Mouse (Mus musculus) T-helper 2 cell (primary cell): ENCODE results near the gene Rapgefl1.

Experiments
- in situ Hi-C: fragments of 300-600 bp; cut with MboI, MseI; formaldehyde crosslinking; loops from one replicate; pipeline ENCODE4 v1.15.1; 2025; ENCODE audit warnings: high pct_unique_total_duplicates

Gene Rapgefl1

DNA sequence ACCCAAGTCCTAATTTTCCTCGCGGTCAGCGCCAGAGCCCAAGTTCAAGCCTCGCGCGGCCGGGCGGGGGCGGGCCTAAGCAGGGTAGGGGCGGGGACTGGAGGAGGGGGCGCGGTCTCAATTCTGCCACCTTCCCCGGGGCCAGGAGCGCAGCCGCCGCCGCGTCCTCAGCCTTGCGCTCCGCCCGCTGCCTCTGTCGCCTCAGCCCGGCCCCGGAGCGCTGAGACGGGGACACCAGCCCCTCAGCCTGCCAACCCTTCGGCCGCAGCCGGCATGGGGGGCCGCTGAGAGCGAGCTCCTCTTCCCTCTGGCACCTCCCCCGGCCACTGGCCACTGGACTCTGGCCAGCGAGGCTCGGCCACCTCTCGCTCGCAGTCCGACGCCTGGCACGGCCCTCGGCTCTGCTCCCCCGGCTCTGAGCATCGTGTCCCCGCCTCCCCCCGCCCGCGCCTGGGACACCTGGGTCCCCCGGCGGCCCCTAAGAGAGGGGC is at the start of gene Rapgefl1:
TSS of gene Rapgefl1 (plus strand) at position 135 of the 491 bp plus-strand sequence.
- in situ Hi-C loops = no loop called here

DNA sequence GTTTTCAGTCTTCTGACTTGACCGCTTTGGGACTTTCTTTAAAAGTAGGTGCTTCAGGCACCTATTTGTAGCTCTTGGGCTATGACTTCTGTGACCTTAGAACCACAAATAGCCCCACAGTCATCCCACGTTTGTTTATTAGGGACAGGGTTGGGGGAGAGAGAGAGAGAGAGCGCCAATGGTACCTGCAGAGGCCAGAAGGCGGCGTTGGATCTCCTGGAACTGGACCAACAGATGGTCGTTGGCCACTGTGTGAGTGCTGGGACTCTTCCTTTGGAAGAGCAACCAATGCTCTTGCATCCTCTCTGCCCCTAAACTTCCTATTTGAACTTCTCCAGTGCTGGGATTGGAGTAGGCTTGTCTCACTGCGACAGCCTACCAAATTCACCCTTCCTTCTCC is 49.4 kb upstream of the Rapgefl1 start:
- in situ Hi-C loops = no loop called here

DNA sequence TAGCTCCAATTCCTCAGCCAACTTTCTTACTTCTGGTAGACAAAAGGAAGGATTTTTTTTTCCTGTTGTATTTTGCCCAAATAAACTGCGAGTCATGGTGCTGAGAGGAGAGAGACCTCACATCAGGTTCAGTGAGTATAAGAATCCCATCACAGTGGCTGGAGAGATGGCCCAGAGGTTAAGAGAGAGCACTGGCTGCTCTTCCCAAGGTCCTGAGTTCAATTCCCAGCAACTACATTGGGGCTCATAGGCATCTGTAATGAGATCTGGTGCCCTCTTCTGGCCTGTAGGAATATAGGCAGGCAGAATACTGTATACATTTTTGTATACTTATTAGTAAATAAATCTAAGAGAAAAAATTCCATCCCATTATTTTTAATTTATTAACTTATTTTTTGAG is 48.9 kb upstream of the Rapgefl1 start:
- in situ Hi-C loops = no loop called here

DNA sequence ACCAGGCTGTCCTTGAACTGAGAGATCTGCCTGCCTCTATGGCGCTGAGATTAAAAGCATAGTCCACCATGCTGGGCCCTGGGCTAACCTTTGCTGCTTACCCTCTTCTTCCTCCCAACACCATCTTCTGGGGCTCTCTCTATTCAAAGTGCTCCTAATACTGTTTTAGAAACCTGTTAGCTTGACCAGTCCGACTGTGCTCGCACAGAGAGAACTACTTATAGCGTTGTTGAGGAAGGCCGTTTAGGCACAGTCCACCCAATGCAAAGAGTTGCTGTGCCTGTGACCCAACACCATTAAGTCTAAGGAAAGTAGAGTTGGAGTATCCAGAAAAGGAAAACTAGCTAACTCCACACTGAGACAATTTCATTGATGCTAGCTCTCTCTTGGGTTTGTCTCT is 48.4 kb upstream of the Rapgefl1 start:
- in situ Hi-C loops = no loop called here

DNA sequence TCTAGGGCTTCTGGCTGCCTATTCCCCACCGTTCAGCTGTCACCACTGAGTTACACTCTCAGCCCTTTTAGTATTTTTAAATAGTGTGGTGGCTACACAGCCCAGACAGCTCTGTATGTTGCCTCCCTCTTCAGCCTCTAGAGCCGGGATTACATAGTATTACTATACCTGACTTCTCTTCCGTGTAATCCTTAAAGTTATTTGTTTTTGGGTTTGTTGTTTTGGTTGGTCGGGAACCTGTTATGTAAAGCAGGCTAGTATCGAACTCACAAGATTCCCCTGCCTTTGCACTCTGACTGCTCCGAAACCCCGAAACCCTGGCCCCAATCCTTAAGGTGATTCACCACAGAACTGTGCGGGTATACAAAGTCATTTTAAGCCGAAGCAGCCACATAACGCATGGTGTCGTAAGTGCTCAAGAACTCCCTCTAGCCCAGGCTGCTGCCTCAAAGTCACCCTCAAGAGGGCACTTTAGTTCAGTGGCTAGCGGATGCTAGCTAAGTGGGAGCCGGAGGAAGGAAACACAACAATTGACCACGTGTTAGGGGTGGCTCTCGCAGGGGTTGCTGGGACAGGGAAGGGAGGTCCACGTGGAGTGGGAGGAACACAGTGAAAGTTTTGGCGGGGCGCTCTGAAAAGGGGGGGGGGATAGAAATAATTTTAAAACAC is 47.9 kb upstream of the Rapgefl1 start:
- in situ Hi-C loops = no loop called here

DNA sequence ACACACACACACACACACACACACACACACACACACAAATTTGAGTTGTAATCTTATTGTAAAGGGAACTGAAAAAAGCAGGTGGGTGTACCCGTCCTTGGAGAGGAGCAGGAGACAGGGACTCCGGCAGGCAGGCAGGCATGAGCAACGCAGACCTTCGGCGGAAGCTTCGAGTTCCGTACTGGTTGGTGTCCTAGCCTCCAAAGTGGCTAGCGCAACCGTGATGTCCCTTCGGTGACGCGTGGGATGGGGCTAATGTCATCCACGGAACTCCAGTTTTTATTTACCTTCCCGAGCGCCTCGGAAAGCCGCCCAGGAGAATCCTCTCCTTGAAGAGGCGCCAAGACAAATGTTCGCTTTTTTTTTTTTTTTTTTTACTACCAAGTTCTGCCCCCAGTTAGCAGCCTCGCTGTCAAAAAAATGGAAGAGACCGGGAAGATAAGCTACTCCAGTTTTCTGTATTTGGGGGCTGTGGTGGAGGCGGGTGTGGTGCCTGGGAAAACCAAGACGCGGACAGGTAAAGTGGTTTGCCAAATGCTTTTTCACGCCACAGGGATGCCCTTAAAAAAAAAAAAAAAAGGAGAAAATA is 47.3 kb upstream of the Rapgefl1 start:
- in situ Hi-C loops = no loop called here

DNA sequence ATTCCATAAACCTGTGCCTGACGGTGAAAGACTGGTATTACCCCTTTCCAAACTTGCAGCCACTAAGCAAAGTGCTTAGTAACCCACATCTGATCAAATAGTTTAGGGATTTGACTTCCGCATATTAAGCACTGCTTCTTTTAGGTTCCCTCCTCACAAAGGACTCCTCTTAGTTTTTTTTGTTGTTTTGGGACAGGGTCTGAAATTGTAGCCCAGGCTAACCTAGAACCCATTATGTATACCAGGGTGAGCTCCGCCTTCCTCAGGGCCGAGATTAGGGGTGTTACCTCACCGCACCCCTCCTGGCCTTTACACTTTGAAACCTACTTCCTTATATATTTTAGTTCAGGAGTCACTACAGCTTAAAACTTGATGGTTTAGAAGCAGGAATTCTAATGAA is 46.8 kb upstream of the Rapgefl1 start:
- in situ Hi-C loops = no loop called here

DNA sequence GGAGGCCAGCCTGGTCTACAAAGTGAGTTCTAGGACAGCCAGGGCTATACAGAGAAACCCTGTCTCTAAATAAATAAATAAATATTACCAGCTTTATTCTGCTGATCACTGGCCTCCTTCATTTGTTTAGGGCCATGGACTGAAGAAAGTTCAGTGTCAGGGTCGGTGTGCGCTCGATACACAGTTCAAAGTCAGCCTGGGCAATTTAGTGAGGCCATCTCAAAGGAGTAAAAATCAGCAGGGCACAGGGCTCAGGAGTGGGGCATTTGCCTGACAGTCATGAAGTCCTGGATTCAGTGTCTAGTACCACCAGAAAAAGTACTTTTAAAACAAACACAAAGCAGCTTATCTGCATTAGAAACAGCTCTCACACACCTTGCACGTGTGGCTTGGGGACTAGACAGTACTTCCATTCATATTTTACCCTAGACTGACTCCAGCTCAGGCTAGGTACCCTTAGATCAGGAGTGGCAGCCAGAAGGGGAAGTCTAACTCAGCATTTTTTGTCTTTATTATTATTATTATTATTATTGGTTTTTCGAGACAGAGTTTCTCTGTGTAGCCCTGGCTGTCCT is 45.9 kb upstream of the Rapgefl1 start:
- in situ Hi-C loops = no loop called here

DNA sequence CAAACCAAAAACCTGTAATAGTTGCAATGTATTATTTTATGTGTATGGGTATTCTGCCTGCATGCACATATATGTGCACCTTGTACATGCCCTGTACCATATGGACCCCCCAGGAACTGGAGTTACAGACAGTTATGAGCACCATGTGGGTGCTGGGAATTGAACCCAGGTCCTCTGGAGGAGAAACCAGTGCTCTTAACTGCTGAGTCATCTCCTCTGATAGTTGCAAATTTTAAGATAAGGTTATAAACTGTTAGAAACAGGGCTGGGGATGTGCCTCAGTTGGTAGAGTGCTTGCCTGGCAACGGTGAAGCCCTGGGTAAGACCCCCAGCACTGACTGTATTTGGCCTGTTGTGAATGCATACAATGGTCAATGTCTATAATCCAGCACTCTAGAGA is 45.1 kb upstream of the Rapgefl1 start:
- in situ Hi-C loops = no loop called here

DNA sequence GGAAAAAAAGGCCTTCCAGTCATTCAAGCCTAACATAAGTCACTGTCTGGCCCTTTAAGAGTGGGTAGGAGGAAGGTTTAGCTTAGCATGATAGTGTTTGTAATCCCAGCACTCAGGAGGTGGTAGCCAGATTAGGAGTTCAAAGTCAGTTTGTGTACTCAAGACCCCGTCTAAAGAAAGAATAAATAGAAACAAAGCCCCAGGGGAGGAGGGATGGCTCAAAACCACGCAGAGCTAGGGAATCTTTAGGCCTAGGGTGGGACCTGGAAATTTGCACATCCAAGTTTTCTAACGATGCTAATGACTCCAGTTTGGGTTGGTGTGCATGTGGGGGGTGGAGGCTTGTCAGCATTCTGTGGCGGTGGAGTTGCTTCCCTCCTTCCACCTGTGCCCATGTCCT is 44.5 kb upstream of the Rapgefl1 start:
- in situ Hi-C loops = no loop called here

DNA sequence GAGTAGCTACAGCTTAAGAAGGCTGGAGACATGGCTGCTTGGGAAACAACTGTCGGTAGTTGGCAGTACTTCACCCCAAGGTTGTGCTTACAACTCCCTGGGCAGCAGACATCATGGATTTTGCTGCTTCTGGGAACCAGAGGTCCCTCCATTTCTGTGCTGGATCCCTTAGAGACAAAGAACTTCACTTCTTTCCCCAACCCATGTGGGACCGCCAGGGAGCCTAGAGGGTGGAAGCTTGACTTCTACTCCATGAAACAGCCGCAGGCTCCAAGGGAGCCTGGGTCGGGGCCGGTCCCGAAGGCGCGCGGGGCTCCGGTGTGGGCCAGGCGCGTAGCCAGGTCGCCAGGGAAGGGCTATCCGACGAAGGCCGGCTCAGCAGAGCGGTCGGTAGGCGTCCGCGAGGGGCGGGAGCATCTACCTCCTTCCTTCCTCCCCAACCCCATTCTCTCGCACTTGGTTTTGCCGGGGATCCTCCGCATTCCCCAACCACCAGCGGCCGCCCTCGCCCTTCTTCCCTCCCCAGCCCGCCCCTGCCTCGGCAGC is 42.0 kb upstream of the Rapgefl1 start:
- in situ Hi-C loops = no loop called here

DNA sequence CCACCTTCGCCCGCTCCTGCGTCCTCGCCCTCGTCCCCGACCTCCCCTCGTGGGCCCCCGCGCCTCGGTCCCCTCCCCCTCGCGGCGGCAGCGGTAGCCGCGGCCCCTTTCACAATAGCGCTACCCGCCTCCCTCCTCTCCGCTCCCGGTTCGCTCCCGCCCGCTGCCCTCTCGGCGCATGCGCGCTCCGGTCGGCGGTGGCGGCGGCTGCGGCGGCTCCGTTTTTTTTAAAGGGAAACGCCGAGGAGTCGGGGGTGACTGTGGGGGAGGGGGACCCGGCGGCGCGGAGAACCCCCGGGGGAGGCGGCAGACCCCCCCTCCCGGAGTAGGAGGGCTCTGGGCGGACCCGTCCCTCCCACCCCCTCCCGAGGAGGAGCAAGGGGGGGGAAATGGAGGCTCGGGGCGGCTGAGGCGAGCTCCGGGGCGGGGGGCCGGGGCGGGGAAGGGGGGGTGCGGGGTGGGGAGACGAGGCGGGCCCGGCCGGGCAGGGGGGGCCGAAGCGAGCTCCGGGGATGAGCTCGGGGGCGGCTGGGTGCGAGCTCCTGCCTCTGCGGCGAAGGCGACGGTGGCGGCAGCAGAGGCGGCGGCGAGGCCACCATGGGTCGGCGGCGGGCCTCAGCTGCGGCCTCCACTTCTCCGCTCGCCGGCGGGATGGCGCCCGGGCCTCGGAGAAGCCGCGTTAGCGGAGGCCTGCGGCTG is 41.4 kb upstream of the Rapgefl1 start, which contains the start of gene Msl1:
TSS of gene Msl1 (plus strand) at position 502 of the 699 bp plus-strand sequence.
- in situ Hi-C loops = no loop called here

DNA sequence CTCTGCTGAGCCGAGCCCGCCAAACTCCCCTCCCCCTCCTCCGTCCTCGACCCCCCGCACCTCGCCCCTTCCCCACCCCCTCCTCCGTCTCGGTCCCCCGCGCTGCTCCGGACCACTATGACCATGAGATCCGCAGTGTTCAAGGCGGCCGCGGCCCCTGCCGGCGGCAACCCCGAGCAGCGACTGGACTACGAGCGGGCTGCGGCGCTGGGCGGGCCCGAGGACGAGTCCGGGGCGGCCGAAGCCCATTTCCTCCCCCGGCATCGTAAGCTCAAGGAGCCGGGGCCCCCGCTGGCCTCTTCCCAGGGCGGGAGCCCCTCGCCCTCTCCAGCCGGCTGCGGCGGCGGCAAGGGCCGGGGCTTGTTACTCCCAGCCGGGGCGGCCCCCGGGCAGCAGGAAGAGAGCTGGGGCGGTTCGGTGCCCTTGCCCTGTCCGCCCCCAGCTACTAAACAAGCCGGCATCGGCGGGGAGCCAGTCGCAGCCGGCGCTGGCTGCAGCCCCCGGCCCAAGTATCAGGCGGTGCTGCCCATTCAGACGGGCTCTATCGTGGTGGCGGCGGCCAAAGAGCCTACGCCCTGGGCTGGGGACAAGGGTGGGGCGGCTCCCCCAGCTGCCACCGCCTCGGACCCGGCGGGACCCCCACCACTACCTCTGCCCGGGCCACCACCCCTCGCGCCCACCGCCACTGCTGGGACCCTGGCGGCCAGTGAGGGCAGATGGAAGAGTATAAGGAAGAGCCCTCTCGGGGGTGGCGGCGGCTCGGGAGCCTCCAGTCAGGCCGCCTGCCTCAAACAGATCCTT is 40.7 kb upstream of the Rapgefl1 start:
- in situ Hi-C loops = no loop called here

DNA sequence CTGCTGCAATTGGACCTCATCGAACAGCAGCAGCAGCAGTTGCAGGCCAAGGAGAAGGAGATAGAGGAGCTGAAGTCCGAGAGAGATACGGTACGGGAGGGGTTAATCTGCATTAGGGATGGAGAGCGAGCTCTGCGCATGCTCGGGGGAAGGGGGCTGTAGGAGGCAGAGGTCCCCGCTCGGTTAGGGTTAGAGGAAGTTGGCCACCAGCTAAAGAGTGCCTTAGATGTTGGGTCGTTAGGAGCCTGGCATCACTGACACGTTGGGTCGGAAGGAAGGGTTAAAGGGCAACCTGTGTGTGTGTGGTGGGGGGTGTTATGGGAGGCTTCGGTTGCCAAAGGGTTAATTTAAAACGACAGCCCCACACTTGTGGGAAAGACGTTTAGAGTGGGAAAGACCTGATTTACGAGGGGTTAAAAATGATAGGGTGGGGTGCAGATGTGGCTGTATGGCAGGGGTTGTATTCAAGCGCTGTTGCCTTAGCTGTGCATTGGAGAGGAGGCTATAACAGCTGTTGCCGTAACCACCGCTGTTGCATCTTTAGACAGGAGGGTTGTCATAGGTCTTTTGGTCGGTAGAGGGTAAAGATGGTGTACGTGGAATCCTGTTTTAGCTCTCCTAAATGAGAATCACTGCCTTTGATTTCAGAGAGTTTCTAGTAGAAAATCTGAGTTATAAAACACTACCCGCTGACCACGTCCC is 39.9 kb upstream of the Rapgefl1 start:
- in situ Hi-C loops = no loop called here

DNA sequence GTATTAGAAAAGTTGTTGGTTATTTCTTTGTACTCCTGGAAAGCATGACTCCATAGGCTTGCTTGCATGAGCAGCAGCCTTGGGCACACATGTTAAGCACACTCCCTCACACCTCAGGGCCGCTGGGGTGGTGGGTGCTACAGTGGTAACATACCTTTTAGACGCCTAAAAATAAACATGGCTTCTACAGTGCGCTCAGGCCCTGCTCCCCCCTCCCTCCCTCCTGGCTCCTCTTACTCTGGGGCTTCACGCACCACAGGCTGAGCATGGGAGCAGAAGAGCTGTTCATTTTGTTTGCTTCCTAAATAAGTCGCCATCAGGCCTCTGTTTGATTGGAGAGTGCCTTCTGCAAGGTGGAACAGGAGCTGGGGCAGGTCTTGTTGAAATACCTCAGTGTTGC is 39.3 kb upstream of the Rapgefl1 start:
- in situ Hi-C loops = no loop called here

DNA sequence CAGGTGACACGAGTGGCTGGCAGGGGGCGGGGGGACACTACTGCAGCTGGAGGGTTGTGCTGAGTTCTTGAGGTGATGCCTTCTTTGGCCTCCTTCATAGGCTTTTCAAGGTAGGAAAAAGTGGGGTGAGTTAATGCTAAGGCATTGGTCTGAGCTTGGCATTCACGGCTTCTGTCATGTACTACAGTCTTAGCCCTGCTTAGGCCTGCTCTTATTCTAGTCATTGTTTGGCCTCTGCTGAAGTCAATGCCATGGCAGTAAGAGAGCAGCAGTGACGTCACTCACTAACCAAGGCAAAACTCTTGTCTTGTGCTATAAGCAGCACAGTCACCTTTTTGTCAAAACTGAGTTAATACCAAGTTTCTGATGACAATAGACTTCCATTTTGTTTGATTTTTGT is 38.7 kb upstream of the Rapgefl1 start:
- in situ Hi-C loops = no loop called here

DNA sequence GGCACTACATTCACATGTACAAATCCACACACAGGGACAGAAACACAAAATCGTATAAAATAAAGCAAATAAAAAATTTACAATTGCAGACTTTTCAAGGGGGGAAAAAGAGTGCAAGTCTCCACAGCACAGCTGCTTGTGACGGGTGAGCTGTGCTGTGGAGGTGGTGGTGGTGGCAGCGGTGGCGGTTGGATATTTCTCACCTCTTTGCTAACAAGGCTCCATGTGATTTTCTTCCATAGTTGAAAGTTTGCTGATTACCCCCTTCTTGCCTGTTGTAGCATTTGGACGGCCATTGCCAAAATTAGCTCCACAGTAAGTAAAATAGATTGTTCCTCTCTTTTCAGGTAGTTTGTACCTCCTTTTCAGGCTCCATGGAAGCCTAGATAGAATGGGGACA is 32.0 kb upstream of the Rapgefl1 start, which contains the start of gene Casc3:
TSS of gene Casc3 (plus strand) at position 301 of the 400 bp plus-strand sequence.
- in situ Hi-C loops = no loop called here

DNA sequence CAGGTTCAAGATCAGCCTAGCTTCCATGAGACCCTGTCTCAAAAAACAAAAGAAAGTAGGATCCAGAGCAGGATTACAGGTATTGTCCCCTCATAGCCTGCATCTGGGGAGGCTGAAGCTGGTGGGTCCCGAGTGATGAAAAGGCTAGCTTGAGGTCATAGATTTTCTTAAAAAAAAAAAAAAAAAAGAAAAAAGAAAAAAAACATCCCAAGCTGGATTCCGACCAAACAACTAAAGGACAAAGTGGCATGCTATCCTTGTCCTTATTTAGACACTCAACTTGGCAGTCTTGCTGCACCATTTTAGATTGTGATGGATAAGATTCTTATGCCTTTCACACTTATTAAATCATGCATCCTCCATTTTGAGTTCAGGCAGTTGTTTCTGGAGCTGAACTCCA is 28.2 kb upstream of the Rapgefl1 start:
- in situ Hi-C loops = no loop called here

DNA sequence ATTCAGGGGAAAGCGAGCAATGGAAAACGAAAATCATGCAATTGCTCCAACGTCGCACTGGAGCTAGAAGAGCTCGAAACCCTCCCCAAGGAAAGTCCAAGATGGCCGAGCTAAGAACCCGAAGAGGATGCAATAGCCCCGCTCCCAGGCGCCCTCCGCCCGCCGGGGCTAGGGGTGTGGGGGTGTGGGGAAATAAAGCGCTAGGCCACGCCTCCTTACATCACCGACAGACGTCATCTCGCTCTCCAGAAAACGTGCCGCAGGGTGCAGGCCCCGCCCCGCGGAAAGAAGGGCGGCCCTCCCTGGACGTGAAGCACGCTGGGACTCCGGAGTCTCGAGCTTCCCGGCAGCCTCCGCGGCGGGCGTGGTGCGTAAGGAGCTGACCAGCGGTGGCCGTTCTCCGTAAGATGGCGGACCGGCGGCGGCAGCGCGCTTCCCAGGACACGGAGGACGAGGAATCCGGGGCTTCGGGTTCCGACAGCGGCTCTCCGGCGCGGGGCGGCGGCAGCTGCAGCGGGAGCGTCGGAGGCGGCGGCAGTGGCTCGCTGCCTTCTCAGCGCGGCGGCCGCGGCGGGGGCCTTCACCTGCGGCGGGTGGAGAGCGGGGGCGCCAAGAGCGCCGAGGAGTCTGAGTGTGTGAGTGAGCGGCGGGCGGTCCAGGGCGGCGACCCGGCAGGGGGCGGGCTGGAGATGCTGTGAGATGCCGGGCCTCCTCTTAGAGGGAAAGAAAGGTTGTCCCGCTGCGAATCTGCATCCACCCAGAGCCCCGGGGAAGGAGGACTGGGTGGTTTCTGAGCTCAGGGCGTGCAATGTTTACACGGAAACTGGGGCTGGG is 26.9 kb upstream of the Rapgefl1 start:
- in situ Hi-C loops = no loop called here

DNA sequence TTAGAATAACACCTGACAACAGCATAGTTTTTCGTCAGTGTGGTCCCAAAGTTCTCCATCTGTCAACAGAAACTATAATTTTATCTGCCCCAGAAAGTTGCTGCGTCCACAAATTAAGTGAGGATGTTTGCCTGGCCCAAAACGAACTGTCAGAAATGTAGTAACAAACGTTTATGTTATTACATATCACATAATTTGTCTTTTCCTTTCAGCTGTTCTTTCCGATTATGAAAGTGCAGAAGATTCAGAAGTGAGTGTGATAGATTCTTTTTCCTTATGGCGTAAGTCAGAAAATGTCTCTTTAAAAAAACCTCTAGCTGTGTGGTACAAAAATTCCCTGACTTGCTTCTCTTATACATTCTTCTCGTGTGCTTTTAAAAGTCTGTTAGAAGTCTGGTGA is 25.9 kb upstream of the Rapgefl1 start:
- in situ Hi-C loops = no loop called here
